Mouse (Mus musculus): ENCODE measurements around the gene Sdhaf2.

GRCm38 (mm10) chr19:10472958-10473357 lies 53.0 kb downstream of the Sdhaf2 start:
- TF ChIP-seq POLR2A (IDR thresholded peaks at IDR 0.05; ENCODE audit: borderline replicate concordance, extremely low read depth, insufficient read depth, insufficient read length, poor library complexity, severe bottlenecking): no peak
- TF ChIP-seq CTCF (IDR thresholded peaks at IDR 0.05; ENCODE audit: borderline replicate concordance, extremely low read depth, insufficient read depth, insufficient read length): no peak
